Mouse (Mus musculus): ENCODE data around the gene Zfp689.

GRCm38 (mm10) chr7:127470011-127470715 lies 21.2 kb upstream of the Zfp689 start:
- TF ChIP-seq ZNF384 (IDR thresholded peaks at IDR 0.05; ENCODE audit: low read depth, low read length) = no peak
- TF ChIP-seq HCFC1 (IDR thresholded peaks at IDR 0.05; ENCODE audit: borderline replicate concordance, insufficient read depth, low read length) = no peak
- no peak for TF ChIP-seq MAFK (IDR thresholded peaks at IDR 0.05; ENCODE audit: insufficient read depth, low read depth, low read length)
- no peak for TF ChIP-seq CHD2 (IDR thresholded peaks at IDR 0.05; ENCODE audit: low read depth, low read length)
- no peak for TF ChIP-seq ZC3H11A (IDR thresholded peaks at IDR 0.05; ENCODE audit: borderline replicate concordance, low read depth, low read length)

All from ES-E14 (cell line).